Mouse (Mus musculus): ENCODE results near the gene Gm14214. TPM values are rescaled to one million over a fixed set of nuclear protein-coding genes. Genes with fewer than 3 reads are reported as not detected.

Gm14214 gene
- polyA plus RNA-seq (2014; fragmentation: Nextera tagmentation; extraction: Ambion mirVana), result not detected in 2 replicates

- Histone ChIP-seq H3K27me3 (ENCODE audit: control insufficient read depth, insufficient read depth, low read length) (no peaks in the 10 kb centered on the region), H3K4me1 (replicated peaks; ENCODE audit: control insufficient read depth, insufficient read depth, low read length) (no peaks in the 10 kb centered on the region), H3K9ac (0 out of 2 replicates have a peak within 1 kb of the TSS, but pooled peaks have one; percentile 5), H3K4me2 (replicated peaks) (no peak within 1 kb of the TSS), H3K9me3 (ENCODE audit: control insufficient read depth, low read length) (no peaks in the 10 kb centered on the region), H3K27ac (no peak within 1 kb of the TSS), H3K36me3 (replicated peaks; ENCODE audit: control insufficient read depth, insufficient read depth) (no peaks in the 10 kb centered on the region), H3K4me3 (replicated peaks; ENCODE audit: low read length) (no peak within 1 kb of the TSS)
- DNase-seq (ENCODE audit: low spot score) (no peak), ATAC-seq (ENCODE audit: low FRiP score) (no peak)
Measured at GRCm38 (mm10) chr2:154769930-154770329, at the start of gene Gm14214. Gm14214 (minus strand) TSS chr2:154770030.

- WGBS, result 72% methylated on average over 1 of the region's 1 CpGs
- DNase-seq (ENCODE audit: low spot score) (no peak), ATAC-seq (ENCODE audit: low FRiP score) (no peak)
- H3K4me1 ChIP-seq (replicated peaks; ENCODE audit: control insufficient read depth, insufficient read depth, low read length), result peaks cover 20% of the 10 kb centered on the region
- H3K4me2 ChIP-seq (replicated peaks), result no peak overlapping the region
- H3K27ac ChIP-seq, result no peak overlapping the region
- H3K9ac ChIP-seq, result no peak overlapping the region
- H3K27me3 ChIP-seq (ENCODE audit: control insufficient read depth, insufficient read depth, low read length), result no peaks in the 10 kb centered on the region
- no peak overlapping the region for H3K4me3 ChIP-seq (replicated peaks; ENCODE audit: low read length)
- H3K36me3 ChIP-seq (replicated peaks; ENCODE audit: control insufficient read depth, insufficient read depth), result no peaks in the 10 kb centered on the region
- no peaks in the 10 kb centered on the region for H3K9me3 ChIP-seq (ENCODE audit: control insufficient read depth, low read length)
Measured at GRCm38 (mm10) chr2:154818599-154818998, 48.8 kb upstream of the Gm14214 start.

- H3K4me2 ChIP-seq (replicated peaks), result no peak overlapping the region
Measured at GRCm38 (mm10) chr2:154817788-154818187, 48.0 kb upstream of the Gm14214 start.

GRCm38 (mm10) chr2:154817089-154817488 lies 47.3 kb upstream of the Gm14214 start:
- 35% methylated on average over 3 of the region's 3 CpGs for WGBS
- H3K4me2 ChIP-seq (replicated peaks), result peak overlapping the region; percentile 25
- ATAC-seq (ENCODE audit: low FRiP score) (peak; percentile 27; the same call in 1 of the 2 replicates), DNase-seq (ENCODE audit: low spot score) (no peak)
- peaks cover 20% of the 10 kb centered on the region for H3K4me1 ChIP-seq (replicated peaks; ENCODE audit: control insufficient read depth, insufficient read depth, low read length)
- no peak overlapping the region for H3K4me3 ChIP-seq (replicated peaks; ENCODE audit: low read length)
- no peaks in the 10 kb centered on the region for H3K36me3 ChIP-seq (replicated peaks; ENCODE audit: control insufficient read depth, insufficient read depth)
- H3K9ac ChIP-seq, result no peak overlapping the region
- no peaks in the 10 kb centered on the region for H3K27me3 ChIP-seq (ENCODE audit: control insufficient read depth, insufficient read depth, low read length)
- H3K9me3 ChIP-seq (ENCODE audit: control insufficient read depth, low read length), result no peaks in the 10 kb centered on the region
- H3K27ac ChIP-seq, result peak overlapping the region; percentile 40; the same call in 1 of the 2 replicates

More at GRCm38 (mm10) chr2:154817788-154818187, 48.0 kb upstream of the Gm14214 start:
- H3K4me3 ChIP-seq (replicated peaks; ENCODE audit: low read length), result no peak overlapping the region
- DNase-seq (ENCODE audit: low spot score) (peak; percentile 39), ATAC-seq (ENCODE audit: low FRiP score) (no peak)
- H3K9ac ChIP-seq, result no peak overlapping the region
- no peaks in the 10 kb centered on the region for H3K36me3 ChIP-seq (replicated peaks; ENCODE audit: control insufficient read depth, insufficient read depth)
- H3K4me1 ChIP-seq (replicated peaks; ENCODE audit: control insufficient read depth, insufficient read depth, low read length), result peaks cover 20% of the 10 kb centered on the region
- H3K9me3 ChIP-seq (ENCODE audit: control insufficient read depth, low read length), result no peaks in the 10 kb centered on the region
- H3K27ac ChIP-seq, result peak overlapping the region; percentile 40; the same call in 1 of the 2 replicates
- 47% methylated on average over 1 of the region's 1 CpGs for WGBS
- H3K27me3 ChIP-seq (ENCODE audit: control insufficient read depth, insufficient read depth, low read length), result no peaks in the 10 kb centered on the region

GRCm38 (mm10) chr2:154813426-154813825 lies 43.6 kb upstream of the Gm14214 start:
- no peak overlapping the region for H3K4me3 ChIP-seq (replicated peaks; ENCODE audit: low read length)
- no peaks in the 10 kb centered on the region for H3K36me3 ChIP-seq (replicated peaks; ENCODE audit: control insufficient read depth, insufficient read depth)
- WGBS, result 90% methylated on average over 2 of the region's 2 CpGs
- no peak overlapping the region for H3K9ac ChIP-seq
- no peak overlapping the region for H3K27ac ChIP-seq
- ATAC-seq (ENCODE audit: low FRiP score) (no peak), DNase-seq (ENCODE audit: low spot score) (no peak)
- H3K4me1 ChIP-seq (replicated peaks; ENCODE audit: control insufficient read depth, insufficient read depth, low read length), result peaks cover 18% of the 10 kb centered on the region
- H3K9me3 ChIP-seq (ENCODE audit: control insufficient read depth, low read length), result no peaks in the 10 kb centered on the region
- H3K27me3 ChIP-seq (ENCODE audit: control insufficient read depth, insufficient read depth, low read length), result no peaks in the 10 kb centered on the region
- H3K4me2 ChIP-seq (replicated peaks), result no peak overlapping the region

- Histone ChIP-seq H3K27ac (no peak overlapping the region), H3K4me1 (replicated peaks; ENCODE audit: control insufficient read depth, insufficient read depth, low read length) (no peaks in the 10 kb centered on the region), H3K9ac (no peak overlapping the region), H3K36me3 (replicated peaks; ENCODE audit: control insufficient read depth, insufficient read depth) (no peaks in the 10 kb centered on the region), H3K4me2 (replicated peaks) (no peak overlapping the region), H3K4me3 (replicated peaks; ENCODE audit: low read length) (no peak overlapping the region), H3K9me3 (ENCODE audit: control insufficient read depth, low read length) (no peaks in the 10 kb centered on the region), H3K27me3 (ENCODE audit: control insufficient read depth, insufficient read depth, low read length) (no peaks in the 10 kb centered on the region)
- DNase-seq (ENCODE audit: low spot score), result no peak
- WGBS, result 52% methylated on average over 1 of the region's 1 CpGs
- ATAC-seq (ENCODE audit: low FRiP score), result no peak
Measured at GRCm38 (mm10) chr2:154810821-154811220, 41.0 kb upstream of the Gm14214 start.

GRCm38 (mm10) chr2:154809107-154809762 lies 39.4 kb upstream of the Gm14214 start:
- Histone ChIP-seq H3K36me3 (replicated peaks; ENCODE audit: control insufficient read depth, insufficient read depth) (no peaks in the 10 kb centered on the region), H3K9me3 (ENCODE audit: control insufficient read depth, low read length) (no peaks in the 10 kb centered on the region), H3K4me2 (replicated peaks) (no peak overlapping the region), H3K27me3 (ENCODE audit: control insufficient read depth, insufficient read depth, low read length) (no peaks in the 10 kb centered on the region), H3K9ac (no peak overlapping the region), H3K4me1 (replicated peaks; ENCODE audit: control insufficient read depth, insufficient read depth, low read length) (no peaks in the 10 kb centered on the region), H3K4me3 (replicated peaks; ENCODE audit: low read length) (no peak overlapping the region), H3K27ac (no peak overlapping the region)
- ATAC-seq (ENCODE audit: low FRiP score) (no peak), DNase-seq (ENCODE audit: low spot score) (peak; percentile 32)
- 100% methylated on average over 1 of the region's 1 CpGs for WGBS

- H3K9me3 ChIP-seq (ENCODE audit: control insufficient read depth, low read length), result no peaks in the 10 kb centered on the region
- no peak for DNase-seq (ENCODE audit: low spot score)
- H3K4me2 ChIP-seq (replicated peaks), result no peak overlapping the region
- H3K36me3 ChIP-seq (replicated peaks; ENCODE audit: control insufficient read depth, insufficient read depth), result no peaks in the 10 kb centered on the region
- WGBS, result 81% methylated on average over 1 of the region's 1 CpGs
- ATAC-seq (ENCODE audit: low FRiP score), result no peak
- H3K27me3 ChIP-seq (ENCODE audit: control insufficient read depth, insufficient read depth, low read length), result no peaks in the 10 kb centered on the region
- no peak overlapping the region for H3K27ac ChIP-seq
- no peaks in the 10 kb centered on the region for H3K4me1 ChIP-seq (replicated peaks; ENCODE audit: control insufficient read depth, insufficient read depth, low read length)
- no peak overlapping the region for H3K4me3 ChIP-seq (replicated peaks; ENCODE audit: low read length)
- no peak overlapping the region for H3K9ac ChIP-seq
Measured at GRCm38 (mm10) chr2:154807689-154808088, 37.9 kb upstream of the Gm14214 start.

GRCm38 (mm10) chr2:154803845-154804244 lies 34.0 kb upstream of the Gm14214 start:
- no peak overlapping the region for H3K4me2 ChIP-seq (replicated peaks)
- H3K36me3 ChIP-seq (replicated peaks; ENCODE audit: control insufficient read depth, insufficient read depth), result no peaks in the 10 kb centered on the region
- no peak for ATAC-seq (ENCODE audit: low FRiP score)
- H3K9ac ChIP-seq, result no peak overlapping the region
- H3K4me1 ChIP-seq (replicated peaks; ENCODE audit: control insufficient read depth, insufficient read depth, low read length), result no peaks in the 10 kb centered on the region
- H3K4me3 ChIP-seq (replicated peaks; ENCODE audit: low read length), result no peak overlapping the region
- H3K9me3 ChIP-seq (ENCODE audit: control insufficient read depth, low read length), result no peaks in the 10 kb centered on the region
- no peaks in the 10 kb centered on the region for H3K27me3 ChIP-seq (ENCODE audit: control insufficient read depth, insufficient read depth, low read length)
- DNase-seq (ENCODE audit: low spot score), result no peak
- 72% methylated on average over 4 of the region's 4 CpGs for WGBS
- no peak overlapping the region for H3K27ac ChIP-seq
